Mouse (Mus musculus): Measurements from ENCODE around the gene Catip. TPM values are rescaled to one million over a fixed set of nuclear protein-coding genes. Genes with fewer than 3 reads are reported as not detected.
A peak's percentile ranks its signal among the peaks of the same experiment; 100 is the strongest.

Catip gene
- polyA plus RNA-seq, 1 experiment from 2014 or later = 2.2 TPM

DNA sequence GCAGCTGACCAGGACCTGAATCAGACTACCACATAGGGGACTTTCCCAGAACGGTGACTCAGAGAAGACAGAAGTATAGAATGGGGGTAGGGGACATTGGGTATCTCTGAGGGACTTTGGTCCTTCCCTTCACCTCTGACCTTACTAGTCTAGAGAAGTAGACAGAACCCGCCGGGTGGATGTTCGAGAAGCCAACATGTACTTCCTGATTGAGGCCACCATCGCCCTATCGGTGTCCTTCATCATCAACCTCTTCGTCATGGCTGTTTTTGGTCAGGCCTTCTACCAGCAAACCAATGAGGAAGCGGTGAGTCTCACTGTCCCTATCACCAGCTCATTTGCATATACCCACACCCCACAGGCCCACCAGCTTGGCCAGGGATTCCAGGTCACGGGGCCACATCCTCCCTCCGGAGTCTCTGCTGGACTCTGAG, 19.7 kb downstream of the Catip start:
- no peak for TF ChIP-seq CTCF (IDR thresholded peaks at IDR 0.05)
- H3K27me3 ChIP-seq = no peaks in the 10 kb centered on the region
- ChIA-PET CTCF (interaction anchor here (1.4 kb wide), 1 partner anchor 14 kb away, joined by 3 read pairs; no protein-coding TSS in a partner anchor), POLR2A (no interaction called here)
- no peak for ATAC-seq
- DNase-seq (ENCODE audit: low read depth, low spot score) = no peak
- in situ Hi-C loops (cut with MboI; ENCODE audit: low pct_unique_long_range_greater_than_20kb) = no loop called here

DNA sequence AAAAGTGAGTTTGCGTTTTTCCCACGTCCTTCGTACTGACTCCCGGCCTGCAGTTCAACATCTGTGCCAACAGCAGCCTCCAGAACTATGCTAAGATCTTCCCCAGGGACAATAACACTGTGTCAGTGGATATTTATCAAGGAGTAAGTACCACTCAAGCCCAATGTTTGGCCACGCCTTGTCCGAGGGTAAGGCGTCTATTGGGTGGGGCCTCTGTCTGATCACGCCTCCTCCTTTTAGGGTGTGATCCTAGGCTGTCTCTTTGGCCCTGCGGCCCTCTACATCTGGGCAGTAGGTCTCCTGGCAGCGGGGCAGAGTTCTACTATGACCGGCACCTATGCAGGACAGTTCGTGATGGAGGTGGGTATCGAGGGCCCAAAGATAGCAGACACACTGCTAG, 21.5 kb downstream of the Catip start:
- ChIA-PET CTCF (no interaction called here), POLR2A (no interaction called here)
- H3K27me3 ChIP-seq = no peaks in the 10 kb centered on the region
- ATAC-seq (no peak), DNase-seq (ENCODE audit: low read depth, low spot score) (no peak)
- TF ChIP-seq CTCF (IDR thresholded peaks at IDR 0.05) = no peak
- in situ Hi-C loops (cut with MboI; ENCODE audit: low pct_unique_long_range_greater_than_20kb) = no loop called here

DNA sequence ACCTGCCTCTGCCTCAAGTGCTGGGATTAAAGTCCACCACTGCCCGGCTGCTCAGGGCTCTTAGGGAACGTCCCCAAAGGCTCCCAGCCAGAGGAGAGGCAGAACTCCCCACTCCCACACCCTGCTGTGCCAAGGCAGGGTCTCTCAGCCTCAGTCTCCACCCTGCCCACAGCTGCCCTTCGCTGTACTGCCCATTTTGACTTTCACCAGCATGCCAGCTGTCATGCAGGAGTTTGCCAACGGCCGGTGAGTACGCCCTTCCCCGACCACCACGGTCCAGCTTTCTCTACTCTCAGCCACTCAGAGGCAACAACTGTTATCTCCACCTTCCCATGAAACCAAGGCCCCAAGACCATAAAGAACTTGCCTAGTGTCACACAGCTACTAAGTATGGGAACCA, 22.6 kb downstream of the Catip start:
- DNase-seq (ENCODE audit: low read depth, low spot score) = no peak
- no peak for ATAC-seq
- ChIA-PET POLR2A (no interaction called here), CTCF (no interaction called here)
- in situ Hi-C loops (cut with MboI; ENCODE audit: low pct_unique_long_range_greater_than_20kb) = no loop called here
- no peak for TF ChIP-seq CTCF (IDR thresholded peaks at IDR 0.05)
- no peaks in the 10 kb centered on the region for H3K27me3 ChIP-seq

DNA sequence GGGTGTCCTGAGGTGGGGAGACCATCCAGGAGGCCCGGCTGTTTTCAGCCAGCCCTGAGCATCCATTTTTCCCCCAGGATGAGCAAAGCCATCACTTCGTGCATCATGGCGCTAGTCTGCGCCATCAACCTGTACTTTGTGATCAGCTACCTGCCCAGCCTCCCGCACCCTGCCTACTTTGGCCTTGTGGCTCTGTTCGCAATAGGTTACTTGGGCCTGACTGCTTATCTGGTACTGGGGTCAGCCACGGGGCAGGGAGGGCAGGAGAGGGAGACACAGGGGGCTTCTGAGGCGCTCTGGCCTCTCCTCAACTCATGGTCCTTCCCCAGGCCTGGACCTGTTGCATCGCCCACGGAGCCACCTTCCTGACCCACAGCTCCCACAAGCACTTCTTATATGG, 23.2 kb downstream of the Catip start:
- in situ Hi-C loops (cut with MboI; ENCODE audit: low pct_unique_long_range_greater_than_20kb) = no loop called here
- ATAC-seq = no peak
- DNase-seq (ENCODE audit: low read depth, low spot score) = no peak
- H3K27me3 ChIP-seq = no peaks in the 10 kb centered on the region
- no peak for TF ChIP-seq CTCF (IDR thresholded peaks at IDR 0.05)
- CTCF ChIA-PET = no interaction called here
- POLR2A ChIA-PET = no interaction called here

DNA sequence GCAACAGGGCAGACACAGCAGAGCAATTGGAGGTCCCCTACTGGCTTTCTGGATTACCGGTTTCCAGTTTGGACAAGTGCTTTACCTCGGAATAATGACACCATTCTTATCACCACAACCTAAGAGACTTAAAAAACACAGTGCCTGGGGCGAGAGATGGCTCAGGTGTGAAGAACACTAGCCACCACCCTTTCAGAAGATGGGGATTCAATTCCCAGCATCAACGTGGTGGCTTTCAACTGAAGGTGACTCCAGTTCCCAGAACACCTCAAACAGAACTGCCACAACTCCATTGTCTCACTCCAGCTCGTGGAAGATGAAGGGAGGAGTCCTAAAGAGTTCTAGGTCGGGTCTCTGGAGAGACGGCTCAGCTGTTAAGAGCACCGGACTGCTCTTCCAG, 23.6 kb downstream of the Catip start:
- POLR2A ChIA-PET = no interaction called here
- CTCF ChIA-PET = no interaction called here
- ATAC-seq = no peak
- DNase-seq (ENCODE audit: low read depth, low spot score) = no peak
- H3K27me3 ChIP-seq = no peaks in the 10 kb centered on the region
- in situ Hi-C loops (cut with MboI; ENCODE audit: low pct_unique_long_range_greater_than_20kb) = no loop called here
- TF ChIP-seq CTCF (IDR thresholded peaks at IDR 0.05) = no peak

DNA sequence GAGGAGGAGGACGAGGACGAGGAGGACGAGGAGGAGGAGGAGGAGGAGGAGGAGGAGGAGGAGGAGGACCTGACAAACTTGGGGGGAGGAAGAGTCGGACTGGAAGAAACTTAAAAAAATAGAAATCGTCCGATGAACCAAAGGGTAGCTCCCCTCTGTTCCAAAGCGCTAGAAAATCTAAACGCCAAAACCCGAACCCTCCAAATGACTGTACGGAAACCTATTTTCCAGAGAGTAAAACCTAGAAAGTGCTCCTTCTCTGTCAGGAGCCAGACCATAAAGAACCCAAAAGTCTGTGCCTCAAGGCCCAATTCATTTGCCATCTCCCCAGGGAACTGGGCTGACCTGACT, 24.4 kb downstream of the Catip start:
- DNase-seq (ENCODE audit: low read depth, low spot score) = no peak
- in situ Hi-C loops (cut with MboI; ENCODE audit: low pct_unique_long_range_greater_than_20kb) = no loop called here
- POLR2A ChIA-PET = interaction anchor here (1.4 kb wide), 1 partner anchor 11 kb away, joined by 3 read pairs; no protein-coding TSS in a partner anchor
- no peaks in the 10 kb centered on the region for H3K27me3 ChIP-seq
- CTCF ChIA-PET = interaction anchor here (0.8 to 1.7 kb wide), 2 partner anchors 18 to 66 kb away, joined by 3 to 5 read pairs; no protein-coding TSS in a partner anchor
- no peak for TF ChIP-seq CTCF (IDR thresholded peaks at IDR 0.05)
- no peak for ATAC-seq

DNA sequence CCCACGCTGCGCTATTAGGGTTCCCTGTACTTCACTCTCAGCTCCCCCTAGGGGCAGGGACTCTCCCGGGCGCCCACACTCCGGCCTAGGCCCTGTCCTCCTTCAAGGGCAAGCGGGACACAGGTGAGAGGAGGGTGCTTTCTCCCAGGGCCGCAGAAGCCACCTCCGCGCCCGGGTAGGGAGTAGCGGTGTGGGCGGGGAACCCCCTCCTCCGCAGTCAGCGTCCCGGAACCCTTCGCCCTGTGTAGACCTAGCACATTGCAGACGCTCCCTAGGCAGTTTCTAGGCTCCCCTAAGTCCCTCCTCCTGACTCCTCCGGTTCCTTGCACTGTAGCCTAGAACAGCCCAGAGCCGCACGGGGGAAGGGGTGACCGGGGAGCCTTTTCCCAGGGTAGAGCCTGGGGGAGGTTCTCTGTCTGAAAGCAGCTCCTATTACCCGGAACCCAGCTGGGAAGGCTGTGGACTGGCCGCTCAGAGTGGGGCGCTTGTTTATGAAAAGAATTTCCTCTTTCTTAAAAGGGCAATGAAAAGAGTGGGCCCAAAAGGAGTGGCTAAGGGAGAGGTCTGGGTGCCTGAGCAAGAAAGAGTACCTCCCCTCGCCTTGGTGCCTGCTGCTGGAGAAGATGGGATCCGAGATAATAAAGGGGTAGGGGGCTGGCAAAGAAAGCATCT, 24.9 kb downstream of the Catip start:
- CTCF ChIA-PET = interaction anchor here (0.8 to 1.7 kb wide), 2 partner anchors 18 to 66 kb away, joined by 3 to 5 read pairs; no protein-coding TSS in a partner anchor
- peak; percentile 94 for DNase-seq (ENCODE audit: low read depth, low spot score)
- in situ Hi-C loops (cut with MboI; ENCODE audit: low pct_unique_long_range_greater_than_20kb) = no loop called here
- POLR2A ChIA-PET = interaction anchor here (1.0 to 1.4 kb wide), 2 partner anchors 11 to 12 kb away, joined by 3 read pairs; no protein-coding TSS in a partner anchor
- no peaks in the 10 kb centered on the region for H3K27me3 ChIP-seq
- no peak for TF ChIP-seq CTCF (IDR thresholded peaks at IDR 0.05)
- ATAC-seq = peak; percentile 69

DNA sequence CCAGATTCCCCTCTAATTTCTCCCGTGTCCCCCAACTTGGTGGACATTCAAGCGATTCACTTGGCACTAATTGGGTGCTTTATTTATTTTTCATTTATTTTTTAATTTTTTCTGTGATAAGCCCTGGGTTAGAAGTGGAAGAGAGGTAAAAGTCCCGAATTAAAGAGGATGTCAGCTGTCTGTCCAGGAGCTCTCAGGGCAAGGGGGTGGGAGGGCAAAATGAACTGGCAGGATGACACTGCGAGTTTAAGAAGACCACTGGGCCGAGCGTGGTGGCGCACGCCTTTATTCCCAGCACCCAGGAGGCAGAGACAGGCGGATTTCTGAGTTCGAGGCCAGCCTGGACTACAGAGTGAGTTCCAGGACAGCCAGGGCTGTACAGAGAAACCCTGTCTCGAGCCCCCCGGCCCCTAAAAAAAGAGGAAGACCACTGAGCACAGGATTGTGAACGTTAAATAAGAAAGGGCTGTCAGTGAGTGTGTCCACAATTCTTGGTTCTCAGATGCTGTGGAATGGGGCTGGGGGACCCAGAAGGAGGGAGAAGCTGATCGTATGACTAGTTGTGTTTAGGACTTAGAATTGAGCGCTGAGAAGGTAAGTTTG, 25.6 kb downstream of the Catip start:
- no peaks in the 10 kb centered on the region for H3K27me3 ChIP-seq
- no peak for ATAC-seq
- POLR2A ChIA-PET = interaction anchor here (1.0 to 1.4 kb wide), 2 partner anchors 10 to 12 kb away, joined by 3 read pairs; no protein-coding TSS in a partner anchor
- CTCF ChIA-PET = interaction anchor here (1.0 to 1.7 kb wide), 2 partner anchors 10 to 65 kb away, joined by 3 to 5 read pairs; no protein-coding TSS in a partner anchor
- no peak for DNase-seq (ENCODE audit: low read depth, low spot score)
- no peak for TF ChIP-seq CTCF (IDR thresholded peaks at IDR 0.05)
- in situ Hi-C loops (cut with MboI; ENCODE audit: low pct_unique_long_range_greater_than_20kb) = no loop called here

DNA sequence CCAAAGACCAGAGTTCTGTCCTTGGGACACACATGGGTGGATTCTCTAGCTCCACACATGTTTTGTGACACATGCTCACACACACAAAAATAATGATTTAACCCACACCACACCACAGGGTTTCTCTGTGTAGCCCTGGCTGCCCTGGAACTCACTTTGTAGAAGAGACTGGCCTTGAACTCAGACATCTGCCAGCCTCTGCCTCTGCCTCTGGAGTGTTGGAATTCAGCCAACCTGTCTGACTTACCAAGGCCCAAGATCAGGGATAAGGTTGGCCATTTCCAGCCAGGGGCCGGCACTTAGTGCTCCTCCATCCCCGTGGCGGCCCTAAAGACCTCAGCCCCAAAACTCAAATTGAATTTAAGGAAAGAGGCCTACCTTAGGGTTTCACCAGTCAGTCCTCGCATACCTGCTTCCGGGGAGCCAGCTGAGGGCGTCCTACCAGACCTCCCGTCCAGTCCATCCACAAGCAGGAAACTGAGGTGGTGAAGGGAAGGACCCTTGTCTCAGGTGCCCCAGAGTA, 26.6 kb downstream of the Catip start:
- no peak for DNase-seq (ENCODE audit: low read depth, low spot score)
- no peak for ATAC-seq
- ChIA-PET POLR2A (no interaction called here), CTCF (interaction anchor here (1.0 kb wide), 1 partner anchor 9 kb away, joined by 3 read pairs; no protein-coding TSS in a partner anchor)
- in situ Hi-C loops (cut with MboI; ENCODE audit: low pct_unique_long_range_greater_than_20kb) = no loop called here
- no peaks in the 10 kb centered on the region for H3K27me3 ChIP-seq
- no peak for TF ChIP-seq CTCF (IDR thresholded peaks at IDR 0.05)

DNA sequence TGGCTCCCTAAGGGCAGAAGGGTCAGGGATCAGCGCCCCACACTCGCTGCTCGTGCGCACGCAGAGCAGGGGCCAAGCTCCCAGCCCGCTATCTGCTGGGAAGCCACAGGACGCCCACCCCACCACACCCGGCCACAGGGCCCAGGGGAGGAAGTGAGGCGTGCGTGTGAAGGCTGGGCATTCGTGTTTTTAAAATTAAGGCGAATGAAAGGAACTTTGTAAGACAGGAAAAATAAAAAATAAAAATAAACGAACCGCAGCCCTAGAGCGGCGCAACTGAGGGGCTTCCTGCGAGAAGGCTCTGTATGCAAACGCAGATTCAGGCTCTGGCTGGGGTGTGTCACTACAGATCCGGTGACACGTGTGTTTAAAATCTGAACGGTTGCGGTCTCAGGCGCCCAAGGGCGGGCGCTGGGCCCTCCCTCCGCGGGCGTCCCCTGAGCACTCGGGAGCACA, 28.0 kb downstream of the Catip start:
- ATAC-seq = no peak
- CTCF ChIA-PET = no interaction called here
- no peak for TF ChIP-seq CTCF (IDR thresholded peaks at IDR 0.05)
- POLR2A ChIA-PET = no interaction called here
- no peak for DNase-seq (ENCODE audit: low read depth, low spot score)
- H3K27me3 ChIP-seq = no peaks in the 10 kb centered on the region
- in situ Hi-C loops (cut with MboI; ENCODE audit: low pct_unique_long_range_greater_than_20kb) = no loop called here

DNA sequence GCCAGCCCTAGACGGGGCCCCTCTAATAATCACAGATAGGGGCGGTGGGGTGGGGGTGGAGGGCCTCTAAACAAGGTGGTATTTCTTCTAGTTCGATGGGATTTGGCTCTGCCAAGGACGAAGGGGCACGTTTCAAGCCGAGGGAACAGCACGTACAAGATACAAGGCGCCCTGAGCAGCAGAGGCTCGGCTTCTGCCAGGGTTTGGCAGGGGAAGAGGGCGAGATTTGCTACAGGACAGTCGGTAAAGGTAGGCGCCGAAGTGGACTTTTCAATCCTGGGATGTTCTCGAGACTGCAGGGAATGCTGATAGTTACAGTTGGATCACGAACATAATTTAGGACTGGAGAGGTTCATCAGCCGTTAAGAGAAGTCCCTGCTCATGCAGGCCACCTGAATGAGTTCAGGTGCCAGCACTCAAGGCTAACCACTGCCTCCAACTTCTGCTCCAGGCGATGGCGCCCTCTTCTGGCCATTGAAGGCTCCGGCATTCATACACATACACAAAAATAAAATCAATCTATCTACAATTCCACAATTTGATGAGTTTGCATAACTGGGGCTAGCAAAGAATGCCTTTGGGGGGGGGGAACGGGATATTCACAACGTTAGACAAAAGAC, 28.5 kb downstream of the Catip start:
- TF ChIP-seq CTCF (IDR thresholded peaks at IDR 0.05) = no peak
- in situ Hi-C loops (cut with MboI; ENCODE audit: low pct_unique_long_range_greater_than_20kb) = no loop called here
- no peaks in the 10 kb centered on the region for H3K27me3 ChIP-seq
- ATAC-seq = no peak
- ChIA-PET CTCF (no interaction called here), POLR2A (no interaction called here)
- no peak for DNase-seq (ENCODE audit: low read depth, low spot score)

All from Patski (cell line).